Mouse (Mus musculus): ENCODE data around the gene Gm20388. TPM values are rescaled to one million over a fixed set of nuclear protein-coding genes. Genes with fewer than 3 reads are reported as not detected.

The Gm20388 gene
- polyA plus RNA-seq, 1 experiment from 2014 or later, result 5.3 TPM

- no peaks in the 10 kb centered on the region for H3K36me3 ChIP-seq (ENCODE audit: control insufficient read depth, insufficient read depth, low read length)
- WGBS, result 59% methylated on average over 9 of the region's 9 CpGs
- no peak overlapping the region for H3K4me3 ChIP-seq (ENCODE audit: low read depth, low read length)
- H3K4me1 ChIP-seq (replicated peaks; ENCODE audit: control insufficient read depth, insufficient read depth, low read length), result peaks cover 10% of the 10 kb centered on the region
- H3K4me2 ChIP-seq, result no peak overlapping the region
- no peak overlapping the region; the same call in 1 of the 2 replicates for H3K27ac ChIP-seq (ENCODE audit: low read depth, low read length)
- no peak for ATAC-seq (replicated peaks; ENCODE audit: low FRiP score)
- H3K9ac ChIP-seq (ENCODE audit: low read depth, low read length), result no peak overlapping the region
- DNase-seq (ENCODE audit: low spot score), result no peak
- H3K27me3 ChIP-seq (replicated peaks; ENCODE audit: control insufficient read depth, insufficient read depth, low read length), result peaks cover 8% of the 10 kb centered on the region; the same call in 1 of the 2 replicates
- H3K9me3 ChIP-seq (ENCODE audit: control insufficient read depth, low read length), result no peaks in the 10 kb centered on the region
These were observed 2163.8 kb downstream of the Gm20388 start for GRCm38 (mm10) chr8:122074442-122074841.

GRCm38 (mm10) chr8:122074977-122075376, 2164.3 kb downstream of the Gm20388 start:
- no peak overlapping the region for H3K9ac ChIP-seq (ENCODE audit: low read depth, low read length)
- ATAC-seq (replicated peaks; ENCODE audit: low FRiP score) (no peak), DNase-seq (ENCODE audit: low spot score) (no peak)
- H3K27ac ChIP-seq (ENCODE audit: low read depth, low read length), result no peak overlapping the region
- peaks cover 8% of the 10 kb centered on the region; the same call in 1 of the 2 replicates for H3K27me3 ChIP-seq (replicated peaks; ENCODE audit: control insufficient read depth, insufficient read depth, low read length)
- WGBS, result 64% methylated on average over 4 of the region's 4 CpGs
- no peaks in the 10 kb centered on the region for H3K9me3 ChIP-seq (ENCODE audit: control insufficient read depth, low read length)
- H3K4me1 ChIP-seq (replicated peaks; ENCODE audit: control insufficient read depth, insufficient read depth, low read length), result peaks cover 11% of the 10 kb centered on the region
- no peak overlapping the region for H3K4me3 ChIP-seq (ENCODE audit: low read depth, low read length)
- no peaks in the 10 kb centered on the region for H3K36me3 ChIP-seq (ENCODE audit: control insufficient read depth, insufficient read depth, low read length)
- H3K4me2 ChIP-seq, result no peak overlapping the region

GRCm38 (mm10) chr8:122076183-122076842, 2165.7 kb downstream of the Gm20388 start:
- Histone ChIP-seq H3K4me1 (replicated peaks; ENCODE audit: control insufficient read depth, insufficient read depth, low read length) (peaks cover 17% of the 10 kb centered on the region), H3K4me3 (ENCODE audit: low read depth, low read length) (no peak overlapping the region), H3K36me3 (ENCODE audit: control insufficient read depth, insufficient read depth, low read length) (no peaks in the 10 kb centered on the region), H3K9ac (ENCODE audit: low read depth, low read length) (no peak overlapping the region), H3K27me3 (replicated peaks; ENCODE audit: control insufficient read depth, insufficient read depth, low read length) (peaks cover 4% of the 10 kb centered on the region; the same call in 1 of the 2 replicates), H3K27ac (ENCODE audit: low read depth, low read length) (no peak overlapping the region), H3K4me2 (no peak overlapping the region), H3K9me3 (ENCODE audit: control insufficient read depth, low read length) (no peaks in the 10 kb centered on the region)
- ATAC-seq (replicated peaks; ENCODE audit: low FRiP score) (no peak), DNase-seq (ENCODE audit: low spot score) (no peak)
- 26% methylated on average over 23 of the region's 23 CpGs for whole genome bisulfite sequencing

- Histone ChIP-seq H3K4me1 (replicated peaks; ENCODE audit: control insufficient read depth, insufficient read depth, low read length) (peaks cover 17% of the 10 kb centered on the region; the same call in 1 of the 2 replicates), H3K36me3 (ENCODE audit: control insufficient read depth, insufficient read depth, low read length) (no peaks in the 10 kb centered on the region), H3K4me3 (ENCODE audit: low read depth, low read length) (no peak overlapping the region), H3K9ac (ENCODE audit: low read depth, low read length) (no peak overlapping the region), H3K27me3 (replicated peaks; ENCODE audit: control insufficient read depth, insufficient read depth, low read length) (peaks cover 4% of the 10 kb centered on the region; the same call in 1 of the 2 replicates), H3K4me2 (no peak overlapping the region), H3K27ac (ENCODE audit: low read depth, low read length) (no peak overlapping the region), H3K9me3 (ENCODE audit: control insufficient read depth, low read length) (no peaks in the 10 kb centered on the region)
- 59% methylated on average over 12 of the region's 12 CpGs for WGBS
- DNase-seq (ENCODE audit: low spot score) (no peak), ATAC-seq (replicated peaks; ENCODE audit: low FRiP score) (no peak)
These were observed 2167.7 kb downstream of the Gm20388 start for GRCm38 (mm10) chr8:122078321-122078720.

GRCm38 (mm10) chr8:122079093-122079492, 2168.5 kb downstream of the Gm20388 start:
- H3K36me3 ChIP-seq (ENCODE audit: control insufficient read depth, insufficient read depth, low read length), result no peaks in the 10 kb centered on the region
- H3K4me2 ChIP-seq, result no peak overlapping the region
- no peak overlapping the region for H3K27ac ChIP-seq (ENCODE audit: low read depth, low read length)
- 47% methylated on average over 6 of the region's 6 CpGs for WGBS
- no peak overlapping the region for H3K9ac ChIP-seq (ENCODE audit: low read depth, low read length)
- peaks cover 4% of the 10 kb centered on the region; the same call in 1 of the 2 replicates for H3K27me3 ChIP-seq (replicated peaks; ENCODE audit: control insufficient read depth, insufficient read depth, low read length)
- no peak for ATAC-seq (replicated peaks; ENCODE audit: low FRiP score)
- DNase-seq (ENCODE audit: low spot score), result no peak
- peaks cover 17% of the 10 kb centered on the region; the same call in 1 of the 2 replicates for H3K4me1 ChIP-seq (replicated peaks; ENCODE audit: control insufficient read depth, insufficient read depth, low read length)
- no peak overlapping the region for H3K4me3 ChIP-seq (ENCODE audit: low read depth, low read length)
- H3K9me3 ChIP-seq (ENCODE audit: control insufficient read depth, low read length), result no peaks in the 10 kb centered on the region

- Histone ChIP-seq H3K4me3 (ENCODE audit: low read depth, low read length) (no peak overlapping the region), H3K27ac (ENCODE audit: low read depth, low read length) (no peak overlapping the region), H3K9me3 (ENCODE audit: control insufficient read depth, low read length) (no peaks in the 10 kb centered on the region), H3K36me3 (ENCODE audit: control insufficient read depth, insufficient read depth, low read length) (no peaks in the 10 kb centered on the region), H3K4me1 (replicated peaks; ENCODE audit: control insufficient read depth, insufficient read depth, low read length) (peaks cover 17% of the 10 kb centered on the region; the same call in 1 of the 2 replicates), H3K9ac (ENCODE audit: low read depth, low read length) (no peak overlapping the region), H3K4me2 (no peak overlapping the region), H3K27me3 (replicated peaks; ENCODE audit: control insufficient read depth, insufficient read depth, low read length) (peaks cover 4% of the 10 kb centered on the region; the same call in 1 of the 2 replicates)
- WGBS, result 38% methylated on average over 5 of the region's 5 CpGs
- DNase-seq (ENCODE audit: low spot score) (no peak), ATAC-seq (replicated peaks; ENCODE audit: low FRiP score) (no peak)
These were observed 2169.7 kb downstream of the Gm20388 start for GRCm38 (mm10) chr8:122080347-122080746.

- 74% methylated on average over 6 of the region's 6 CpGs for WGBS
- no peaks in the 10 kb centered on the region for H3K9me3 ChIP-seq (ENCODE audit: control insufficient read depth, low read length)
- 0 out of 2 replicates have a peak, but pooled peaks cover 7% of the 10 kb centered on the region for H3K4me1 ChIP-seq (replicated peaks; ENCODE audit: control insufficient read depth, insufficient read depth, low read length)
- H3K4me3 ChIP-seq (ENCODE audit: low read depth, low read length), result no peak overlapping the region
- no peaks in the 10 kb centered on the region; the same call in 1 of the 2 replicates for H3K27me3 ChIP-seq (replicated peaks; ENCODE audit: control insufficient read depth, insufficient read depth, low read length)
- no peak overlapping the region for H3K9ac ChIP-seq (ENCODE audit: low read depth, low read length)
- DNase-seq (ENCODE audit: low spot score) (no peak), ATAC-seq (replicated peaks; ENCODE audit: low FRiP score) (no peak)
- H3K4me2 ChIP-seq, result no peak overlapping the region
- H3K36me3 ChIP-seq (ENCODE audit: control insufficient read depth, insufficient read depth, low read length), result no peaks in the 10 kb centered on the region
- no peak overlapping the region for H3K27ac ChIP-seq (ENCODE audit: low read depth, low read length)
These were observed 2172.8 kb downstream of the Gm20388 start for GRCm38 (mm10) chr8:122083401-122083800.

- H3K27ac ChIP-seq (ENCODE audit: low read depth, low read length), result no peak overlapping the region
- H3K4me1 ChIP-seq (replicated peaks; ENCODE audit: control insufficient read depth, insufficient read depth, low read length), result 0 out of 2 replicates have a peak, but pooled peaks cover 7% of the 10 kb centered on the region
- no peak overlapping the region for H3K4me2 ChIP-seq
- WGBS, result 69% methylated on average over 3 of the region's 3 CpGs
- no peak for DNase-seq (ENCODE audit: low spot score)
- no peak for ATAC-seq (replicated peaks; ENCODE audit: low FRiP score)
- H3K4me3 ChIP-seq (ENCODE audit: low read depth, low read length), result no peak overlapping the region
- H3K9me3 ChIP-seq (ENCODE audit: control insufficient read depth, low read length), result no peaks in the 10 kb centered on the region
- H3K36me3 ChIP-seq (ENCODE audit: control insufficient read depth, insufficient read depth, low read length), result no peaks in the 10 kb centered on the region
- no peaks in the 10 kb centered on the region; the same call in 1 of the 2 replicates for H3K27me3 ChIP-seq (replicated peaks; ENCODE audit: control insufficient read depth, insufficient read depth, low read length)
- H3K9ac ChIP-seq (ENCODE audit: low read depth, low read length), result no peak overlapping the region
These were observed 2173.5 kb downstream of the Gm20388 start for GRCm38 (mm10) chr8:122084145-122084544.
